In the genomic region with DNA sequence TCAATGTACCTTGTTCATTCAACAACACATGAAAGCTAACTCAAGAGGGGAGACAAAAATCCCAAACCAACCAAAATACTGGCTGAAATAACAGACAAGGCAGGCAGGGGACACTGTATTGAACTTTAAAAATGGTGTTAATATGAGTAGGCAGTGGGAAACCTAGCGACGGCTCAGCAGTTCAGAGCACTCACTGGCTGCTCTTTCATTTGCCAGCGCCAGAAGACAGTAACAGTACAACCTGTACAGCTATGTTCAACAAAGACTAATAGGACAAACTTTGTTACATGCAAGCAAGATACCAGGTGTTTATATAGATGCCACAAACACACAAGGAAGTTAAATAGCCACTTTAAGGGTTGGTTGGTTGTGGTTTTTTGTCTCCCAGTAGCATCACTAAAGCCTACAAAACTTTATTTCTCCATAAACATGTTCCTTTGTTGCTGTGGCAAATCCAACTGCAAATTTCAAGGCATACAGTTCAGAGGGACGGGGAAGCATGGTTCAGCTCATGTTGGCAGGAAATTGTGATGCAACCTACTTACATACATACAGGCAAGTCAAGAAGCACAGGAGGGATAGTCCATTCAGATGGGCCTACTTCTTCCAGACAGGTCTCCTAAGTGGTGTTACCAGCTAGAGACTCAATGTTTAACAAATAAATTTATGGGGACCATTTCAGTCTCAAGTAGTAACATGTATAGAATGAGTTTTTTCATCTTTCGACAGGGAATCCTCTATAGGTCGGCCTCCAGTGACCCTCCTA, we compare ENCODE assay signal across 29 mouse cellular contexts. TPM values are rescaled to one million over a fixed set of nuclear protein-coding genes. Genes with fewer than 3 reads are reported as not detected.
DNase-seq lines count a peak whose midpoint lies in the region; ATAC-seq lines count a peak whose summit lies in the region.
"Had no signal": no experiment of that assay in that cellular context is flagged by ENCODE, and none has a peak within 500 bp of the region (broad histone marks: within the 10 kb centered on the region; RNA-seq: fewer than 3 reads in every experiment).

No protein-coding gene starts in this region.

- no peak overlapping the region for H3K4me3 ChIP-seq in forebrain, embryonic 15.5 days
- no peak overlapping the region for H3K4me3 ChIP-seq in forebrain, embryonic 10.5 days
- H3K4me3 ChIP-seq in kidney, embryonic 16.5 days (ENCODE audit: low read length): no peak overlapping the region
- no peak overlapping the region for H3K4me3 ChIP-seq in neural tube, embryonic 14.5 days (ENCODE audit: low read depth, low read length)
- H3K4me3 ChIP-seq: embryonic facial prominence, embryonic 12.5 days; heart, adult 2 months; layer of hippocampus, adult 2 months; left cerebral cortex, adult 2 months; midbrain, embryonic 13.5 days had no signal

- WGBS in forebrain, embryonic 15.5 days: 91% methylated on average over 6 of the region's 6 CpGs
- 95% methylated on average over 6 of the region's 6 CpGs for WGBS in forebrain, embryonic 10.5 days
- WGBS in kidney, embryonic 16.5 days: 90% methylated on average over 6 of the region's 6 CpGs
- WGBS in neural tube, embryonic 14.5 days: 95% methylated on average over 6 of the region's 6 CpGs

- ATAC-seq in forebrain, embryonic 15.5 days (replicated peaks): 0 out of 2 replicates have a peak, but pooled peaks have one; percentile 36
- peak; percentile 19; the same call in 1 of the 2 replicates for ATAC-seq in kidney, embryonic 16.5 days (ENCODE audit: low FRiP score, low TSS enrichment)
- peak; percentile 23; the same call in 1 of the 2 replicates for ATAC-seq in neural tube, embryonic 14.5 days (ENCODE audit: low read depth)
- ATAC-seq: intestine, embryonic 16.5 days had no signal

- no peak overlapping the region for H3K9ac ChIP-seq in forebrain, embryonic 15.5 days (replicated peaks)
- H3K9ac ChIP-seq in kidney, embryonic 16.5 days (replicated peaks; ENCODE audit: low read length): no peak overlapping the region
- H3K9ac ChIP-seq in neural tube, embryonic 14.5 days (replicated peaks; ENCODE audit: low read depth, low read length): no peak overlapping the region
- H3K9ac ChIP-seq: embryonic facial prominence, embryonic 12.5 days; liver, embryonic 14.5 days; midbrain, embryonic 13.5 days had no signal

- no peaks in the 10 kb centered on the region for H3K27me3 ChIP-seq in forebrain, embryonic 15.5 days
- H3K27me3 ChIP-seq in forebrain, embryonic 10.5 days (ENCODE audit: poor library complexity, severe bottlenecking): no peaks in the 10 kb centered on the region
- H3K27me3 ChIP-seq in kidney, embryonic 16.5 days (ENCODE audit: insufficient read depth, low read length): no peaks in the 10 kb centered on the region
- H3K27me3 ChIP-seq in neural tube, embryonic 14.5 days (ENCODE audit: control insufficient read depth, insufficient read depth, low read length): no peaks in the 10 kb centered on the region
- H3K27me3 ChIP-seq: embryonic facial prominence, embryonic 12.5 days; midbrain, embryonic 13.5 days had no signal

- no peaks in the 10 kb centered on the region for H3K4me1 ChIP-seq in forebrain, embryonic 15.5 days
- H3K4me1 ChIP-seq in forebrain, embryonic 10.5 days: no peaks in the 10 kb centered on the region
- H3K4me1 ChIP-seq in kidney, embryonic 16.5 days (ENCODE audit: insufficient read depth, low read length): no peaks in the 10 kb centered on the region
- H3K4me1 ChIP-seq in neural tube, embryonic 14.5 days (ENCODE audit: control insufficient read depth, insufficient read depth, low read length): no peaks in the 10 kb centered on the region
- H3K4me1 ChIP-seq: embryonic facial prominence, embryonic 12.5 days; midbrain, embryonic 13.5 days had no signal

- H3K4me2 ChIP-seq in forebrain, embryonic 15.5 days (replicated peaks): no peak overlapping the region
- no peak overlapping the region for H3K4me2 ChIP-seq in kidney, embryonic 16.5 days (replicated peaks; ENCODE audit: low read depth, low read length)
- no peak overlapping the region for H3K4me2 ChIP-seq in neural tube, embryonic 14.5 days (ENCODE audit: low read depth, low read length)
- H3K4me2 ChIP-seq: embryonic facial prominence, embryonic 12.5 days; midbrain, embryonic 13.5 days had no signal

- no peaks in the 10 kb centered on the region for H3K9me3 ChIP-seq in forebrain, embryonic 15.5 days
- H3K9me3 ChIP-seq in forebrain, embryonic 10.5 days: no peaks in the 10 kb centered on the region
- no peaks in the 10 kb centered on the region for H3K9me3 ChIP-seq in kidney, embryonic 16.5 days (ENCODE audit: low read length)
- H3K9me3 ChIP-seq in neural tube, embryonic 14.5 days (ENCODE audit: control insufficient read depth, low read length): no peaks in the 10 kb centered on the region; the same call in 1 of the 2 replicates
- H3K9me3 ChIP-seq: embryonic facial prominence, embryonic 12.5 days; midbrain, embryonic 13.5 days had no signal

- H3K27ac ChIP-seq in forebrain, embryonic 15.5 days (replicated peaks): no peak overlapping the region
- H3K27ac ChIP-seq in forebrain, embryonic 10.5 days: no peak overlapping the region
- H3K27ac ChIP-seq in kidney, embryonic 16.5 days (ENCODE audit: low read length): no peak overlapping the region
- no peak overlapping the region for H3K27ac ChIP-seq in neural tube, embryonic 14.5 days (ENCODE audit: low read depth, low read length)
- H3K27ac ChIP-seq: embryonic facial prominence, embryonic 12.5 days; heart, adult 2 months; layer of hippocampus, adult 2 months; left cerebral cortex, adult 2 months; liver, embryonic 14.5 days; midbrain, embryonic 13.5 days had no signal

- no peak for DNase-seq in forebrain, embryonic 10.5 days (ENCODE audit: extremely low spot score, low spot score)
- no peak for DNase-seq in kidney, postnatal 14 days
- DNase-seq in neural tube, embryonic 10.5 days (ENCODE audit: extremely low spot score, low spot score): no peak
- no peak for DNase-seq in ovary, postnatal 14 days (ENCODE audit: low spot score)
- DNase-seq: adrenal gland, postnatal 14 days; cerebellum, adult 11 months; cerebellum, adult 9-10 months; cerebellum, postnatal 36 days; embryo, embryonic 11 days; gastrocnemius, postnatal 25 days; heart, adult 2 months; kidney, adult 8-10 months; kidney, postnatal 36 days; left cerebral cortex, postnatal 4 days; lung, adult 2 months; lung, postnatal 14 days; right cerebral cortex, adult 18-20 months; spleen, adult 18-20 months; thymus, adult 2 months; thymus, postnatal 4 days had no signal

- H3K36me3 ChIP-seq in forebrain, embryonic 15.5 days: peaks cover 66% of the 10 kb centered on the region
- H3K36me3 ChIP-seq in forebrain, embryonic 10.5 days (replicated peaks): peaks cover 78% of the 10 kb centered on the region
- H3K36me3 ChIP-seq in kidney, embryonic 16.5 days (ENCODE audit: insufficient read depth, low read length): peaks cover 42% of the 10 kb centered on the region
- H3K36me3 ChIP-seq in neural tube, embryonic 14.5 days (ENCODE audit: control insufficient read depth, insufficient read depth, low read length): peaks cover 39% of the 10 kb centered on the region

RNA-seq across cellular contexts. Expression of a gene that starts 25.1 kb away (rescaled TPM):
- 477 and 483 TPM in 2 replicates for polyA plus RNA-seq in forebrain, embryonic 15.5 days (2015; fragmentation: Nextera tagmentation; extraction: Ambion mirVana)
- 528 and 553 TPM in 2 replicates for polyA plus RNA-seq in forebrain, embryonic 10.5 days (2016; fragmentation: Nextera tagmentation; extraction: Ambion mirVana)
- polyA plus RNA-seq in kidney, embryonic 16.5 days (2015; fragmentation: Nextera tagmentation; extraction: Ambion mirVana): 444 and 471 TPM in 2 replicates
- polyA plus RNA-seq in neural tube, embryonic 14.5 days (2014; fragmentation: Nextera tagmentation; extraction: Ambion mirVana): 565 and 602 TPM in 2 replicates

RNA-seq across cellular contexts. Expression of a gene that starts 35.6 kb away (rescaled TPM):
- 16.1 and 21.9 TPM in 2 replicates for polyA plus RNA-seq in forebrain, embryonic 15.5 days (2015; fragmentation: Nextera tagmentation; extraction: Ambion mirVana)
- polyA plus RNA-seq in forebrain, embryonic 10.5 days (2016; fragmentation: Nextera tagmentation; extraction: Ambion mirVana): 6.0 TPM in 2 replicates
- polyA plus RNA-seq in kidney, embryonic 16.5 days (2015; fragmentation: Nextera tagmentation; extraction: Ambion mirVana): 123 and 152 TPM in 2 replicates
- polyA plus RNA-seq in neural tube, embryonic 14.5 days (2014; fragmentation: Nextera tagmentation; extraction: Ambion mirVana): 13.6 and 40.5 TPM in 2 replicates
